ENCODE assay signal across 11 mouse cellular contexts in the genomic region with DNA sequence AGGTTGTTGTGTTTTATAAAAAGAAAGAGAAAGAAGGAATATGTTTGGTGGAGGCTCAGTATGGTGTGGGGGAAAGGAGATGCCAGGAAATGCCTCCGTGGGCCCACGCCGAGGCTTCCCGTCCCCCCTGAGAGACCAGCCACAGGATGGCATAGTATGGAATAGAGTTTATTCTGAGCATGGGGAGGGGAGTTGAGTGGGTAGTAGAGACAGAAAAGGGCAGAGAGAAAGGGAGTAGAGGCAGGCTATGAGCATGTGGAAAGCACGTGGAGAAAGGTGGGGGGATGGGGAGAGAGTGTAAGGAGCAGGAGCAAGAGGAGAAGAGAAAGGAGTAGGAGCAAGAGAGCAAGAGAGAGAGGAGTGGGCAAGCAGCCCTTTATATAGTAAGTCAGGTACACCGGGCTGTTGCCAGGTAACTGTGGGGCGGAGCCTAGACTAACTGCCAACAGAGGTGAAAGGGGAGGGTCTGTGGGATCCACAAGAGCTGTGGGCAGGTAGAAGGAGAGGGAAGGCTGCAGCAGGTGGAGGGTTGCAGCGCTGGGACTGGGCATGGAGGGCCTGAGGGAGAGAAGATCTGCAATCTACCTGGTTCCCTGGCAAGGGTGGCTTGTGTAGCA. TPM values are rescaled to one million over a fixed set of nuclear protein-coding genes. Genes with fewer than 3 reads are reported as not detected.
A peak's percentile ranks its signal among the peaks of the same experiment; 100 is the strongest.
DNase-seq lines count a peak whose midpoint lies in the region; ATAC-seq lines count a peak whose summit lies in the region.
"Had no signal": no experiment of that assay in that cellular context is flagged by ENCODE, and none has a peak within 500 bp of the region (broad histone marks: within the 10 kb centered on the region; RNA-seq: fewer than 3 reads in every experiment).

No protein-coding gene starts in this region.

- H3K36me3 ChIP-seq in heart, embryonic 14.5 days (ENCODE audit: control insufficient read depth, insufficient read depth, low read length): no peaks in the 10 kb centered on the region
- H3K36me3 ChIP-seq in midbrain, embryonic 13.5 days: no peaks in the 10 kb centered on the region
- H3K36me3 ChIP-seq in midbrain, embryonic 10.5 days: no peaks in the 10 kb centered on the region
- no peaks in the 10 kb centered on the region for H3K36me3 ChIP-seq in neural tube, embryonic 15.5 days

- WGBS in heart, embryonic 14.5 days: 52% methylated on average over 8 of the region's 8 CpGs
- 57% methylated on average over 8 of the region's 8 CpGs for WGBS in midbrain, embryonic 13.5 days
- WGBS in midbrain, embryonic 10.5 days: 57% methylated on average over 8 of the region's 8 CpGs
- 59% methylated on average over 8 of the region's 8 CpGs for WGBS in neural tube, embryonic 15.5 days

- no peak for DNase-seq in heart, postnatal 36 days
- no peak for DNase-seq in midbrain, embryonic 10.5 days (ENCODE audit: low spot score)
- peak; percentile 24 to 34 for DNase-seq in kidney, postnatal 4 days
- DNase-seq in yolk sac, embryonic 10.5 days (ENCODE audit: low spot score): no peak
- DNase-seq in right cerebral cortex, postnatal 14 days: no peak

- intact Hi-C loops in heart, postnatal 36 days (cut with DNase I): loop anchor here (1.0 to 10.0 kb wide), 3 partner anchors 127 to 619 kb away; no protein-coding TSS in a partner anchor

- H3K9ac ChIP-seq in heart, embryonic 14.5 days (ENCODE audit: low read length): no peak overlapping the region
- no peak overlapping the region for H3K9ac ChIP-seq in midbrain, embryonic 13.5 days (replicated peaks)
- no peak overlapping the region for H3K9ac ChIP-seq in neural tube, embryonic 15.5 days (replicated peaks)

- no peak overlapping the region for H3K4me2 ChIP-seq in heart, embryonic 14.5 days (ENCODE audit: low read length)
- H3K4me2 ChIP-seq in midbrain, embryonic 13.5 days (replicated peaks): no peak overlapping the region
- H3K4me2 ChIP-seq in neural tube, embryonic 15.5 days: no peak overlapping the region
- H3K4me2 ChIP-seq: heart, embryonic 11.5 days; liver, embryonic 11.5 days had no signal

- no peak overlapping the region for H3K27ac ChIP-seq in heart, embryonic 14.5 days (replicated peaks in 1 of 2; ENCODE audit: control insufficient read depth in 1 of 2, insufficient read depth in 1 of 2, low read depth in 2 of 2, low read length in 2 of 2)
- H3K27ac ChIP-seq in midbrain, embryonic 13.5 days: no peak overlapping the region
- no peak overlapping the region for H3K27ac ChIP-seq in midbrain, embryonic 10.5 days (replicated peaks)
- H3K27ac ChIP-seq in neural tube, embryonic 15.5 days (replicated peaks): no peak overlapping the region

- no peaks in the 10 kb centered on the region; a peak in 1 of 4 replicates for H3K4me1 ChIP-seq in heart, embryonic 14.5 days (ENCODE audit: control insufficient read depth in 2 of 2, insufficient read depth in 2 of 2, low read length in 2 of 2)
- no peaks in the 10 kb centered on the region for H3K4me1 ChIP-seq in midbrain, embryonic 13.5 days (replicated peaks)
- peaks cover 4% of the 10 kb centered on the region; the same call in 1 of the 2 replicates for H3K4me1 ChIP-seq in midbrain, embryonic 10.5 days
- H3K4me1 ChIP-seq in neural tube, embryonic 15.5 days: no peaks in the 10 kb centered on the region; the same call in 1 of the 2 replicates

- no peak overlapping the region for H3K4me3 ChIP-seq in heart, embryonic 14.5 days (ENCODE audit: control insufficient read depth in 1 of 2, insufficient read depth in 1 of 2, low read depth in 1 of 2, low read length in 2 of 2)
- H3K4me3 ChIP-seq in midbrain, embryonic 13.5 days (replicated peaks): no peak overlapping the region
- H3K4me3 ChIP-seq in midbrain, embryonic 10.5 days: no peak overlapping the region
- H3K4me3 ChIP-seq in neural tube, embryonic 15.5 days (replicated peaks): no peak overlapping the region

- H3K9me3 ChIP-seq in heart, embryonic 14.5 days (ENCODE audit: control insufficient read depth, low read length): 0 out of 2 replicates have a peak, but pooled peaks cover 2% of the 10 kb centered on the region
- no peaks in the 10 kb centered on the region for H3K9me3 ChIP-seq in midbrain, embryonic 13.5 days
- H3K9me3 ChIP-seq in midbrain, embryonic 10.5 days (replicated peaks): no peaks in the 10 kb centered on the region
- no peaks in the 10 kb centered on the region for H3K9me3 ChIP-seq in neural tube, embryonic 15.5 days (replicated peaks)

- peak; percentile 26; the same call in 1 of the 2 replicates for ATAC-seq in heart, embryonic 14.5 days (ENCODE audit: insufficient number of reproducible peaks, insufficient read depth, low FRiP score, low read depth)
- ATAC-seq in midbrain, embryonic 13.5 days: peak; percentile 41
- peak; percentile 47; the same call in 1 of the 2 replicates for ATAC-seq in neural tube, embryonic 15.5 days (ENCODE audit: low FRiP score)

- no peaks in the 10 kb centered on the region for H3K27me3 ChIP-seq in heart, embryonic 14.5 days (ENCODE audit: control insufficient read depth, insufficient read depth, low read length)
- no peaks in the 10 kb centered on the region for H3K27me3 ChIP-seq in midbrain, embryonic 13.5 days
- peaks cover 23% of the 10 kb centered on the region for H3K27me3 ChIP-seq in midbrain, embryonic 10.5 days (ENCODE audit: low read depth, poor library complexity, severe bottlenecking)
- H3K27me3 ChIP-seq in neural tube, embryonic 15.5 days (replicated peaks): no peaks in the 10 kb centered on the region

RNA-seq across cellular contexts. Expression of gene Mindy4b-ps, which starts 38.4 kb away (rescaled TPM):
- 0.32 and 0.40 TPM in 2 replicates for polyA plus RNA-seq in heart, embryonic 14.5 days (2014; fragmentation: Nextera tagmentation; extraction: Ambion mirVana)
- total RNA-seq in heart, postnatal 36 days (2021): under 1 TPM in 1 of 2 experiments, not detected in 1; 0.22 TPM
- polyA plus RNA-seq in midbrain, embryonic 13.5 days (2015; fragmentation: Nextera tagmentation; extraction: Ambion mirVana): not detected in 2 replicates
- polyA plus RNA-seq in midbrain, embryonic 10.5 days (2016; fragmentation: Nextera tagmentation; extraction: Ambion mirVana): not detected in 2 replicates
- 0.17 and 0.26 TPM in 2 replicates for polyA plus RNA-seq in neural tube, embryonic 15.5 days (2015; fragmentation: Nextera tagmentation; extraction: Ambion mirVana)
- polyA plus RNA-seq: CD4-positive, CD25-positive, alpha-beta regulatory T cell, adult 4 months; heart, embryonic 11.5 days; liver, embryonic 11.5 days had no signal

Comparison
In these comparisons a context has a peak if more than half of its experiments do, and no peak if none do; other contexts are left out.
1. DNase-seq: peak in kidney, postnatal 4 days (2 of 2); none in heart, postnatal 36 days (0 of 2), midbrain, embryonic 10.5 days (single experiment), yolk sac, embryonic 10.5 days (single experiment) and right cerebral cortex, postnatal 14 days (single experiment).
2. Peak in every context shown above with its lines, with median percentiles within 50 percentile points of each other: ATAC-seq.